Mouse (Mus musculus) myocyte (in vitro differentiated cells): Measurements from ENCODE around the gene Ica1.

Experiments
- CEBPB ChIP-seq: IDR thresholded peaks from 2 replicates; pipeline ENCODE4 v1.6.1; 2011; ENCODE audit warnings: mild to moderate bottlenecking, moderate library complexity; ENCODE audit not compliant: poor library complexity, insufficient read depth, severe bottlenecking
- E2F4 ChIP-seq: IDR thresholded peaks from one replicate; pipeline ENCODE4 v1.6.1; 2011; ENCODE audit warnings: mild to moderate bottlenecking, control low read depth, moderate library complexity; ENCODE audit not compliant: insufficient read depth
- MAX ChIP-seq: IDR thresholded peaks from one replicate; pipeline ENCODE4 v1.6.1; 2011; ENCODE audit warnings: low read depth, mild to moderate bottlenecking, control low read depth
- MYOD1 ChIP-seq, 3 experiments: IDR thresholded peaks; one replicate each; pipeline ENCODE4 v1.6.1; 2011; ENCODE audit warnings: control low read depth in 2 of 3, low read depth in 2 of 3, mild to moderate bottlenecking in 2 of 3, moderate library complexity in 1 of 3; ENCODE audit not compliant: insufficient read length in 2 of 3, control insufficient read depth in 1 of 3
- POLR2A ChIP-seq: IDR thresholded peaks from one replicate; pipeline ENCODE4 v1.6.1; 2011; ENCODE audit warnings: low read depth, mild to moderate bottlenecking, control low read depth, moderate library complexity; ENCODE audit not compliant: insufficient read length
- POLR2AphosphoS2 ChIP-seq: IDR thresholded peaks from one replicate; pipeline ENCODE4 v1.6.1; 2011; ENCODE audit warnings: low read depth, control low read depth; ENCODE audit not compliant: insufficient read length
- TCF3 ChIP-seq: IDR thresholded peaks from one replicate; pipeline ENCODE4 v1.6.1; 2011; ENCODE audit warnings: low read depth, control low read depth; ENCODE audit not compliant: insufficient read length
- USF1 ChIP-seq: IDR thresholded peaks from one replicate; pipeline ENCODE4 v1.6.1; 2011; ENCODE audit warnings: low read depth, mild to moderate bottlenecking, control low read depth, moderate library complexity

DNA sequence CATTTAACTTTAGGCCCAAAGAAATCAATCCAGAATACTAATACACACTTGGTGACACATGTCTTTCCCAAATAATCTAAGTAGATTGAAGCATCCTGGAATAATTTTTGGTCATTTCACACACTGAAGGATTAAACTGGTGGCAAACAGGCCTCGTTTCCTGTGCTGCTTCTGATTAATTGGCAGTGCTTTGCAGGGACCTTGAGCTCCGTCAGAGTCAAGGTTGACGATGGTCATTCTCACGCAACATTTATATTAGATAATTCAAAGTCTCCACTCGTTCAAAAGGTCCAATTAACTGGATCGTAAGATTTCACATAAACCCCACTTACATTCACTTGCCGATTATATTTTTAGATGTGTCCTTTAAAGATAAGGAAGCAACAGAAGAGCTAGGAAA, 33.4 kb downstream of the Ica1 start:
- no peak for TF ChIP-seq MAX
- TF ChIP-seq USF1: no peak
- TF ChIP-seq E2F4: no peak
- TF ChIP-seq POLR2AphosphoS2: no peak
- no peak for TF ChIP-seq POLR2A
- no peak for TF ChIP-seq CEBPB
- TF ChIP-seq MYOD1 (IDR thresholded peaks at IDR 0.05; ENCODE audit: control insufficient read depth in 1 of 3, insufficient read length in 2 of 3, low read depth in 2 of 3): no peak
- no peak for TF ChIP-seq TCF3
